Mouse (Mus musculus): ENCODE data around the gene Copz1. TPM values are rescaled to one million over a fixed set of nuclear protein-coding genes. Genes with fewer than 3 reads are reported as not detected.
A peak's percentile ranks its signal among the peaks of the same experiment; 100 is the strongest.

Gene Copz1
- total RNA-seq, 2 experiments from 2014 or later, result 91.0 to 96.2 TPM

DNA sequence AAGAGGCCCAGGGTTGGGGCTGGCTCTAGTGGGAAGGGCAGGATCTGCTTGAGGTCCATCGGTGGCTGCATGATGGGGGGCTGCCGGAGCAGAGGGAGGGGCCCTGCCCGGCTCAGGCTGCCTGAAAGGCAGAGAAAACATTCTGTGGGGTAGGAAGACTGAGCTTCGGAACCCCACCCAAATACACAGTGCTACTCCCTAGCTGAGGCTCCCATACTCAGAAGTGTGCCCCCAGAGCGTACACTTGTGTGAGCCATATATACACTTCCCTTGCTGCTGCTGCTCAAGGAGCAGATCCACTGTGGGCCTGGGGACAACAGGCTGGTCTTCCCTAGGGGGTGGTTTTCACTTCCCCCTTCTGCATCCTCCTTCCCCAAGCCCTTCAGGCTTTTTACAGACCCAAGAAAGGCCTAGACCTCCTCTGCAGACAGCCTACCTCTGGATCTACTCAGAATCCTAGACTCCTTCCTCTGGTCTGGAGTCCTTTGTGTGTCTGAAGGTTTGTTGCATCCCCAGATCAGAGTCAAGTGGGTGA lies 60.6 kb downstream of the Copz1 start:
- no peak for TF ChIP-seq CTCF (conservative IDR thresholded peaks at IDR 0.05)
- no peak for DNase-seq (ENCODE audit: low spot score in 2 of 2)
- Histone ChIP-seq H3K4me3 (no peak overlapping the region), H3K27ac (peak overlapping the region; percentile 63)

DNA sequence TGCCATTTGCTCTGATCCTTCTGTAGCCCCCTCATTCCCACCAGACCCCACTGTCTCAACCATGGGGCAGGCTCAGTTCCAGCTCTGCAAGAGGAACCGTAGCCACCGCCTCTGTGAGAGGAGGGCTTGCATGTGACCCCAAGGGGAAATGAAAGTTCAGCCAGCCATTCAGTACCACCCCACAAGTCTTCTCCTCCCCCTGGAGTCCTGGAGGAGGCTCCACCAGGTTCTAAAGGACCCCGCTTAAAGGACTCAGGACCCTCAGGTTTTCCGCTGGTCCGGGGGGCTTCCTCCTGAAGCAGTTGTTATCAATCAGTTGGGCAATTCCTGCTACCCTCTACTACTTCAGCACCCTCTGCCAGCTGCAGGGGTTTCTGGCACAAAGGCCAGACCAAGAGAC lies 61.2 kb downstream of the Copz1 start:
- TF ChIP-seq CTCF (conservative IDR thresholded peaks at IDR 0.05), result no peak
- DNase-seq (ENCODE audit: low spot score in 2 of 2), result no peak
- peak overlapping the region; percentile 63 for H3K27ac ChIP-seq
- H3K4me3 ChIP-seq, result no peak overlapping the region

DNA sequence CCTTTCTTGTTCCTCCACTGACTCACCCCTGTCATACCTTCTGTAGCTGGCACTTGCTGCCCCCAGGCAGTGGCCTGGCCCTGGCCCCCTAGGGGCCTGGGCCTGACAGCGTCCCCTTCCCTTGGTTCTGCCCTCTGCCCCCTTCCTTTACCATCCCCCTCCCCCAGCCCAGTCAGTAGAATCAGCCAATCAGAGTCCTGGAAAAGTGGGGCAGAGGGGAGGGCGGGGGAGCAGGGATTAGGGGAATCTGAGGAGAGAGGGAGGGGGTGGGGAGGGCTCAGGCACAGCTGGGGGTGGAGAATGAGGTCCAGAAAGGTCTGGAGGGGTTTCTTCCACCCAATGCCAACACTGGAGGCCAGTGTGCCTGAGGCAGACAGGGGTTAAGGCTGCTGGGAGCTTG lies 61.7 kb downstream of the Copz1 start:
- TF ChIP-seq CTCF (conservative IDR thresholded peaks at IDR 0.05), result no peak; the same call in 1 of the 2 replicates
- H3K27ac ChIP-seq, result peak overlapping the region; percentile 63
- no peak overlapping the region for H3K4me3 ChIP-seq
- no peak for DNase-seq (ENCODE audit: low spot score in 2 of 2)

DNA sequence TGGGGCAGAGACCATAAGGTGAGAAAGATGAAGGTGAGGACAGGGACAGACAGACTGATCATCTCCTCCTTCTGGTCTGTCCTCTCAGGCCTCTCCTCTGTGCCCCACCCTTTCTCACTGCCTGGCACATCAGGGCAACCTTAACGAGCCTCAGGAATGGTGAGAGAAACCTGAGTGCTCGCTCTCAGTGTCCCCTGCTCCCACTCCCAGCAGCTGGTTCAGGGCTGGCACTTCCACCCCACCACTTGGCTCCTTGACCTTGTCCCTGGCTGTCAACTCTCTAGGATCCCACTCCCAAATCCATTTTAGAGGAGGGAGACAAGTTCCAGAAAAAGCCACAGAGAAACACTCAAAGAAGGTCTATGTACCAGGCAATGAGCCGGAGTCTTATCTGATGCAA lies 62.5 kb downstream of the Copz1 start:
- no peak for DNase-seq (ENCODE audit: low spot score in 2 of 2)
- peak overlapping the region; percentile 51; the same call in 1 of the 2 replicates for H3K27ac ChIP-seq
- no peak for TF ChIP-seq CTCF (conservative IDR thresholded peaks at IDR 0.05)

DNA sequence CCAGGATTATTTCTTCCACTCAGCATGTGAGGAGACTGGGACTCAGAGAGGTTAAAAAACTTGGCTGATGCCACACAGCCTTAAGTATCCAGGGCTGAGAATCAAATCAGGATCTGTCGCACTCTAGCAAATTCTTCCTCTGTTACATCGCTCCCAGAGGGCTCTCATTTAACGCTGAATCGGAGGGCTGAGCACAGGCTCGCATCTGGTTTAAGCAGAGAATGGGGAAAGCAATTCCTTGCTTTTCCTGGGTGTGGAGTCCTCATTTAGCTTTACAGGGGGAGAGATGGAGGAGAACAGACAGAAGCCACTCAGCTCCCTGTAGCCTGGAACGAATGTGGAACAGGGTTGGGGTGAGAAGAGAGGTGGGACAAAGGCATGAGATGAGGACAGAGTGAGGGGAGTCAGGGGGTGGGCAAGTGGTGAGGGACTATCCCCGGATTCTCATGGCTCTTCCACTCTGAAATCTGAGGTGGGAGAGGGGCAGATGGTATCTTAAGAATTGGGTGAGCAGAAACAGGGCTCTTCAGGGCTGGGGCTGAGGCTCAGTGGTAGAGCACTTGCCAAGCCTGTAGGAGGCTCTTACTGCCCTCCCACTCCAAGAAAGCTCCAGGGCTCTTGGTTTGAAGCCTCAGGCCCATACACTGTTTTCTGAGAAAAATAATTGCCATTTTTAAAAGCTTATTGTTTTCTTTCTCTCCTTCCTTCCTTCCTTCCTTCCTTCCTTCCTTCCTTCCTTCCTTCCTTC lies 63.1 kb downstream of the Copz1 start:
- no peak for DNase-seq (ENCODE audit: low spot score in 2 of 2)
- Histone ChIP-seq H3K4me3 (no peak overlapping the region), H3K27ac (peak overlapping the region; percentile 51)
- TF ChIP-seq CTCF (conservative IDR thresholded peaks at IDR 0.05), result no peak

More for the DNA sequence above, 62.5 kb downstream of the Copz1 start:
- no peak overlapping the region for H3K4me3 ChIP-seq

DNA sequence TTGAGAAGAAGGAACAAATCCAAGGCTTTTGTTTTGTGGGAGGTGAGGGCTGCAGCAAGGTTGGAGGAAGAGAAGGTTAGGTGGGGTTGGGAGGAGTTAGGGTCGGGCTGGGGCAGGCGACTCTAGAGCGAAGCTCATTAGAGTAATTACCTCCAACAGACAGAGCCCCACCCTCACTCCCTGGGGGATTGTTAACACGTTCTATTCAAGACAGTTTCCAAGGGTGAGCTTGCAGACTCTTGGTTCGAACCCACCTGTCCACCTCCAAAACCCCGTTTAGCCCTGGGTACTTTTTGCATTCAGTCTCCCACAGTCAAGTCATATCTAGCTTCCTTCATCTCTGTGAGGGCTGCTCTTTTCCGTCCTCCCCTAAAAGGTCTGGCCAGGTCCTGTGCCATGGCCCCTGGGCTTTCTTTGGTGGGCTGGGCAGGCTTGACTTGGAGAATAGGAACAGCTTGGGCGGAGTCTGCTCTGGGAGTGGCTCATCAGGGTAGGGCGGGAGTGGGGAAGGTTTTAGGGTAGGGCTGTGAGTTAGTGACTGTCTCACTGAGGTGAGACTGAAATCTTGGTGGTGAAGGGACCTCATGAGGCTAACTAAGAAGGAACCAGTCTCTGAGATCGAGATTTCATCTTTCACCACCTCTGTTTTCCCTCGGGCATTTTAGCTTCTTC lies 64.6 kb downstream of the Copz1 start:
- no peak overlapping the region for H3K27ac ChIP-seq
- H3K4me3 ChIP-seq, result no peak overlapping the region
- no peak for TF ChIP-seq CTCF (conservative IDR thresholded peaks at IDR 0.05)
- DNase-seq (ENCODE audit: low spot score in 2 of 2), result no peak

DNA sequence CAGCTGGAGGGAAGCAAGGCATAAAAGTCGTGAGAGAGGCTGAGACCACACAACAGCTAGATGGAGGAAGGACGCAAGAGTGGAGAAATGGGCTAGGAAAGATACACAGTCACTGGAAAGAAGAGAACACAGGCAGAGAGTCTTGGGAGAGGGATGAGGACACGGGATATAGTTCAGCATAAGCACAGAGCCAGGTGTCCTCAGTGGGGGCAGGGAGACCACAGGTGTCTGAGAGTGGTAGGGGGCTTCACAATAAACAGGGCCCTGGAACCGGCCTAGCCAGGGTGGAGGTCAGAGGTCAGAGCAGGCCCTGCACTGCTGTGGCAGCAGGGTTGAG lies 66.3 kb downstream of the Copz1 start:
- H3K4me3 ChIP-seq, result peak overlapping the region; percentile 69
- TF ChIP-seq CTCF (conservative IDR thresholded peaks at IDR 0.05), result no peak
- peak overlapping the region; percentile 67; the same call in 1 of the 2 replicates for H3K27ac ChIP-seq
- no peak for DNase-seq (ENCODE audit: low spot score in 2 of 2)

DNA sequence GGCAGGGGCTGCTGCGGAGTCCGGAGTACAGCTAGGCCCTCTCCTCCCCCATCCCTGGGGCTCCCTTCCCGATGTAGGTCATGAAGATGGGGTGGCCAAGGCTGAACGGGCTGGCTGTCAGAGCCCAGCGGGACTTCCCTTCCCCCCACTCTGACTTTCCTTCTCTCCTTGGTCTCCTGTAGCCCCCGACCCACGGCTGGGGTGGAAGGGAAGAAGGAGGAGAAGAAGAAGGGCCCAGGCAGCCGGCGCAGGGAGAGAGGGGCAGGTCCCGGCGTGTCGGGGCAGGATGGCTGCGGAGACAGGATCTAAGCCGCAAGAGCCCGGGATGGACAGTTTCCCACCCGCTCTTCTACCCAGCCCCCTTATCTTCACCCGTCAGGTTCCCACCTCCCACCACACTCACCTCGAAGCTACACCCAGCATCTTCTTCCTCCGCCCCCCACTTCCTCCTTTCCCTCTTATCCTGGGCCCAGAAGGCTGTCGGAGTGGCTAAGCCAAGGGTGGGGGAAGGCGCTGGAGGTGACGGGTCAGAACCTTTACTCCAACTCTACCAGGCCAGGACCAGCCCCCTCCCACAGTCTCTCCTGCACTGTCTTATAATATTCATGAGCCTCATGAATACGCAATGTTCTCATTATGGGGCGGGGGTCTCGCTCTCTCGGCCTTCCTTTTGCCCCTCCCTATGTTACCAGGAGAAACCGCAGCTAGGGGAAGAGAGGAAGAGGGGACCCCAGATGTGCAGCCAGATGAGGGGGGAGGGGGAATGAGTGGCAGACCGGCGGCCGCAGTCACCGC lies 66.8 kb downstream of the Copz1 start:
- peak overlapping the region; percentile 67; the same call in 1 of the 2 replicates for H3K27ac ChIP-seq
- peak overlapping the region; percentile 69 for H3K4me3 ChIP-seq
- no peak for TF ChIP-seq CTCF (conservative IDR thresholded peaks at IDR 0.05)
- no peak for DNase-seq (ENCODE audit: low spot score in 2 of 2)

DNA sequence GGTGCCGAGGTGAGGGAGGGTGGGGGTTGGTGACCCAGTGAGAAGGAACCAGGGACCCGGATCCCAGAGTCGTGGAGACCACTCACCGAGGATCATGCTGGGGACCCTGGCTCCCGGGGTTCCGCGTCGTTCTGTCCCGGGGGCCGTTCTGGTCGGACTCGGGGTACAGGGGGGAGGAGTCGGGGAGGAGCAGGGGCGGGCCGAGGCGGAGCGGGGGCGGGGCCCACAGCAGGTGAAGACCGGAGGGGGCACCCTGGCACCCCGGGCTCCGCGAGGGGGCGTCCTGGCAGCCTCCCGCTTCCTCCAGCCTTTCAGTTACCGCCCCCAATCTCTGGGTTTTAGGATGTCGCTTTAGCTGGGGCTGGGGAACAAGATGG lies 67.4 kb downstream of the Copz1 start, which contains the start of gene Zfp385a:
TSS of gene Zfp385a (minus strand) at position 133 of the 377 bp plus-strand sequence.
- H3K27ac ChIP-seq, result peak within 1 kb of the TSS; percentile 67; the same call in 1 of the 2 replicates
- peak; percentile 50 for TF ChIP-seq CTCF (conservative IDR thresholded peaks at IDR 0.05)
- H3K4me3 ChIP-seq, result peak within 1 kb of the TSS; percentile 69
- DNase-seq (ENCODE audit: low spot score in 2 of 2), result peak; percentile 68 to 78

DNA sequence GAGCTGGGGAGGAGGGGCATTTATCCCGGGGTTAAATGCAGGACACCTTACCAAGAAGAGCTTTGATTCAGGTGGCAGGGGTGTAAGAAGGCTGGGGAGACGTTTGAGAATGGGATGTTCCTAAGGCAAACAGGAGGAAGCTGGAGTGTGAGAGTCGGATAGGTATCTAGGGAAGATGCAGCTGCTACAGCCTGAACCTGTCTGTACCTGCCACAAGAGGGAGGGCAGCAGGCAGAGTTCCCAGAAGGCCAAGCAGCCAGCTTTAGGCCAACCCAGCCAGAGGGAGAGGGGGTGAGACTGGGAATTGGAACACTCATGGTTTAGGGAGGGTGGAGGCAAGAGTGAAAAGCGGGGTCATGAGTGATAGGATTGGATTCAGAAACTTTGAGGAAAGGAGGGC lies 68.3 kb downstream of the Copz1 start:
- no peak overlapping the region for H3K27ac ChIP-seq
- H3K4me3 ChIP-seq, result no peak overlapping the region; the same call in 1 of the 2 replicates
- DNase-seq (ENCODE audit: low spot score in 2 of 2), result no peak
- 0 out of 2 replicates have a peak, but pooled peaks have one; percentile 17 for TF ChIP-seq CTCF (conservative IDR thresholded peaks at IDR 0.05)

DNA sequence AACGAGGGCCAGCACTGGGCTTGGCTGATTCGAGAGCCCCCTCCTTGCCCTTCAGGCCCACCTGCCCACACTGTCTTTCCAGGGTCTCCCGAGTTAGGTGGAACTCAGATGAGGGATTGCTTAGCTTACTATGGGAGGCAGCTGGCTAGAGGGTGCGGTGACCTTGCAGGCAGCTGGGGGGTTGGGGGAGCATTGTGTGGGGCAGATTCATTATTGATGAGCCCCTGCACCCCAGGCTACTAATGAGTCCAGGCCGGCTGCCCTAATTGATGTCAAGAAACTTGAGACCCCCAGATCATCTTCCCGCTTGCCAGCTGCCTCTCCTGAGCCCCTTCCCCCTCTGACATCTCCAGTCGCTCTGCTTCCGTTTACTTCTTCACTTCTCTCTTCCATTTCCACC lies 69.0 kb downstream of the Copz1 start:
- TF ChIP-seq CTCF (conservative IDR thresholded peaks at IDR 0.05), result no peak
- no peak overlapping the region for H3K4me3 ChIP-seq
- no peak overlapping the region for H3K27ac ChIP-seq
- no peak for DNase-seq (ENCODE audit: low spot score in 2 of 2)

DNA sequence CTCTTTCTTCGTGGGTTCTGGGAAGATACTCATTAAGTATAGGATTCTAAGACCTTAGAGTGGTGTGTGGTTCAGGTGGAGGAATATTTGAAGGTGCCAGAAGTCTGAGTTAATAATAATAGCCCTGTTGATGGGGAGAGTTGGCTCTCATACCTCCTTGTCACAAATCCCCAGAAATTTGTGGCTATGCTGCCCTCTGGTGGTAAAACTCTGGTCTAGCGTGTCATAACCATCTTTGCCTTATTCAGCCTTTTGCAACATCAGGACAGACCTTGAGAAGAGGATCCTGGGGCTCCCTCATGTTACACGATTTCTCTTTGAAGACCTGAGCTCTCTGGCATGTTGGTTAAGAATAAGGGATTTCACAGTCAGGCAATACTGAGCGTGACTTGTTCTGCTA lies 69.9 kb downstream of the Copz1 start:
- Histone ChIP-seq H3K27ac (no peak overlapping the region), H3K4me3 (no peak overlapping the region)
- TF ChIP-seq CTCF (conservative IDR thresholded peaks at IDR 0.05), result peak; percentile 90
- peak; percentile 81 to 89 for DNase-seq (ENCODE audit: low spot score in 2 of 2)

DNA sequence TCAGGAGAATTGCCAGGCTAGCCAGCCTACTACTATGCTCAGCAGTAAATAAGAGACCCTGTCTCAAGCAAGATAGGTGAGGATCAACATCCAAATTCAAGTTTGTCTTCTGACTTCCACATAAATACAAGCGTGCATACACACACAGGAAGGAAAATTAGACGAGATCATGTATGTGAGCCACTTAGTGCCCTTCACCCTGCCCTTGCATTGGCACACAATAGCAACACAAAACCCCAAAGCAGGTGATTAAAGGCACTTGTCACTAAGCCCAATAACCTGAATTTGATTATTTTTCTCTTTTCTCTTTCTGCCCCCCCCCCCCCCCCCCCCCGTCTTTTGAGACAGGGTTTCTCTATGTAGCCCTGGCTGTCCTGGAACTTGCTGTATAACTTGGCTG lies 70.5 kb downstream of the Copz1 start:
- no peak for TF ChIP-seq CTCF (conservative IDR thresholded peaks at IDR 0.05)
- H3K27ac ChIP-seq, result no peak overlapping the region
- H3K4me3 ChIP-seq, result no peak overlapping the region
- no peak for DNase-seq (ENCODE audit: low spot score in 2 of 2)
